Mouse (Mus musculus) embryonic facial prominence, embryonic 14.5 days (tissue): ENCODE results near the gene Rnf181. TPM values are rescaled to one million over a fixed set of nuclear protein-coding genes. Genes with fewer than 3 reads are reported as not detected.
A peak's percentile ranks its signal among the peaks of the same experiment; 100 is the strongest.

Experiments used
- ATAC-seq: fragments of 200-750 bp; cut with Nextera tagmentation; 2 replicates; pipeline ENCODE4 v1.8.0; 2017; ENCODE audit warnings: low read depth, moderate number of reproducible peaks, moderate TSS enrichment
- DNase-seq: peaks from one replicate; pipeline ENCODE4 v3.0.0-alpha.2; 2015; ENCODE audit warnings: low spot score
- H3K27ac ChIP-seq: fragments of 300-500 bp; sonication (generic); replicated peaks from 2 replicates; pipeline ENCODE4 v1.5.1; 2014; ENCODE audit warnings: low read depth, mild to moderate bottlenecking, low read length, moderate library complexity
- H3K27me3 ChIP-seq: fragments of 300-500 bp; sonication (generic); replicated peaks from 2 replicates; pipeline ENCODE4 v1.6.1; 2014; ENCODE audit warnings: low read length; ENCODE audit not compliant: control insufficient read depth, insufficient read depth
- H3K36me3 ChIP-seq: fragments of 300-500 bp; sonication (generic); 2 replicates; pipeline ENCODE4 v1.6.1; 2014; ENCODE audit warnings: low read length, mixed read lengths; ENCODE audit not compliant: control insufficient read depth, insufficient read depth
- H3K4me1 ChIP-seq: fragments of 300-500 bp; sonication (generic); 2 replicates; pipeline ENCODE4 v1.6.1; 2014; ENCODE audit warnings: antibody characterized with exemption, low read length; ENCODE audit not compliant: control insufficient read depth, insufficient read depth
- H3K4me2 ChIP-seq: fragments of 300-500 bp; sonication (generic); 2 replicates; pipeline ENCODE4 v1.6.1; 2014; ENCODE audit warnings: low read depth, mild to moderate bottlenecking, low read length, moderate library complexity, mixed read lengths
- H3K4me3 ChIP-seq: fragments of 300-500 bp; sonication (generic); 2 replicates; pipeline ENCODE4 v1.5.1; 2014; ENCODE audit warnings: low read depth, mild to moderate bottlenecking, low read length
- H3K9ac ChIP-seq: fragments of 300-500 bp; sonication (generic); 2 replicates; pipeline ENCODE4 v1.6.1; 2014; ENCODE audit warnings: low read depth, mild to moderate bottlenecking, low read length, moderate library complexity, mixed read lengths
- H3K9me3 ChIP-seq: fragments of 300-500 bp; sonication (generic); 2 replicates; pipeline ENCODE4 v1.6.1; 2016; ENCODE audit warnings: low read length; ENCODE audit not compliant: control insufficient read depth
- WGBS: fragments of 180-500 bp; shearing (Covaris S2); extraction: QIAGEN DNeasy Blood & Tissue Kit; methylation state at CpG from one replicate; pipeline ENCODE4 v1.1.7; 2014; 5-methylcytosine and 5-hydroxymethylcytosine counted together
- polyA plus RNA-seq: library from polyadenylated mRNA; unstranded; fragments of >200 nt; fragmentation: Nextera tagmentation; extraction: Ambion mirVana; gene quantifications from 2 replicates; pipeline ENCODE4 v1.2.1, GENCODE M21; 2014

The Rnf181 gene
- polyA plus RNA-seq, 1 experiment from 2014 or later = 79.9 TPM

DNA sequence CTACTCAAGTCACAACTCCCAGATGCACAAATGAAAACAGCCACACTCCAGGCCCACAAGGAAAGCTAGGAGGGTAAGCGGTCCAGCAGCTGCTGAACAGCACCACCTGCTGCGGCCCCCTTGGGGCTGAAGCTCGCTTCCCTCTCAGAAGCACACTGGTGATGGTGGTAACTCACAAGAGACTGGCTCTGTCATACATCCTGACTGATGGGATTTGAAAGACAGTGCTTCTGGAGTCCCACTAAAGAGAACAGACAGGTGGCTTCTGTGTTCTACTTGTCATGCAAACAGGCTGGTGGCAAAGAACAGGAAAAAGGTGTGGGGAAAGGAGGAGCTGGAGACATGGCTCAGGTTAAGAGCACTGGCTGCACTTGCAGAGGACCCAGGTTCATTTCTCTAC lies 43.8 kb downstream of the Rnf181 start:
- Histone ChIP-seq H3K27me3 (no peaks in the 10 kb centered on the region), H3K4me1 (no peaks in the 10 kb centered on the region), H3K36me3 (peaks cover 94% of the 10 kb centered on the region), H3K4me2 (no peak overlapping the region), H3K27ac (no peak overlapping the region), H3K9me3 (no peaks in the 10 kb centered on the region), H3K9ac (no peak overlapping the region), H3K4me3 (no peak overlapping the region)
- 91% methylated on average over 3 of the region's 3 CpGs for WGBS
- DNase-seq = no peak
- ATAC-seq = no peak

DNA sequence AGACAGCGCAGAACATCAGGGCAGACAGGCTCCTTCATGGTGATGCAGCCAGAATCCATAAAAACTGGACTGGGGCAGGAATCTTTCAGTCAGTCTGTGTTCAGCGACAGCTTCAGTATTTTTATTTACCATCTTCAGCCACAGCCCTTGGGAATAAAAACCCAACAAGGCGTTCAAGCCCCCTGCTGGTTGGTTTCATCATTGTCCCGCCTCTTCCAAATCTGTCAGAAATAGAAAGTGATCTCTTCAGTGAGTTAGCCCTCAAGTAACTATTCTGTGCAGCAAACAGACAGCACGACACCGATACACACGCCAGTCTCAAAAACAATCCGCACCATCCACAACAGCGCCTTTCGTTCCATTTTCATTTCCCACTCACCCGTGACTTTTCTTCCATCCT lies 47.7 kb downstream of the Rnf181 start:
- H3K4me1 ChIP-seq = no peaks in the 10 kb centered on the region
- no peak overlapping the region for H3K9ac ChIP-seq
- ATAC-seq (no peak), DNase-seq (peak; percentile 39)
- H3K27ac ChIP-seq = no peak overlapping the region
- H3K4me3 ChIP-seq = no peak overlapping the region
- H3K9me3 ChIP-seq = no peaks in the 10 kb centered on the region
- peaks cover 76% of the 10 kb centered on the region for H3K36me3 ChIP-seq
- 79% methylated on average over 11 of the region's 11 CpGs for WGBS
- H3K27me3 ChIP-seq = no peaks in the 10 kb centered on the region
- no peak overlapping the region for H3K4me2 ChIP-seq

- no peak overlapping the region for H3K9ac ChIP-seq
- no peaks in the 10 kb centered on the region for H3K27me3 ChIP-seq
- 95% methylated on average over 4 of the region's 5 CpGs for WGBS
- ATAC-seq (no peak), DNase-seq (no peak)
- H3K27ac ChIP-seq = no peak overlapping the region
- H3K4me2 ChIP-seq = no peak overlapping the region
- H3K4me3 ChIP-seq = no peak overlapping the region
- no peaks in the 10 kb centered on the region for H3K4me1 ChIP-seq
- H3K9me3 ChIP-seq = no peaks in the 10 kb centered on the region
- peaks cover 73% of the 10 kb centered on the region for H3K36me3 ChIP-seq
These were observed 48.3 kb downstream of the Rnf181 start for GRCm38 (mm10) chr6:72318440-72318839.

DNA sequence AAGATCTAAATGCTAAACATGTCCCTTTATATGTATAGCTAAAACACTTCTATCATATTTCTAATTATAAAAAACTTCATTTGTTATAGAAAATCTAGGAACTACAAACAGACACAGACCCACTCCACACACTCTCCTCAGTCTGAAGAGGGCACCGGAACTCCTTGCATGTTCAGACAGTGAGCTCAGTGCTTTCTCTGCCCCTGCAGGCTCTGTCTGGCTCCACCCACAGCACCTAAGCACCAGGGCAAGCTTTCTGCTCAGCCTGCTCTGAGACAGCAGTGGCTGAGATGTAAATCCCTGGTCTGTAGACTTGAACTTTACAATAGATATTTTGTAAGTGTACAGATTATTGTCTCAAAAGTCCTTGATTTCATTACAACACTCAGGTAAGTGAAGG lies 50.7 kb downstream of the Rnf181 start:
- no peaks in the 10 kb centered on the region for H3K4me1 ChIP-seq
- H3K4me2 ChIP-seq = no peak overlapping the region
- H3K9ac ChIP-seq = no peak overlapping the region
- DNase-seq (peak; percentile 39), ATAC-seq (no peak)
- no peak overlapping the region for H3K27ac ChIP-seq
- no peak overlapping the region for H3K4me3 ChIP-seq
- no peaks in the 10 kb centered on the region for H3K9me3 ChIP-seq
- peaks cover 61% of the 10 kb centered on the region for H3K36me3 ChIP-seq
- 63% methylated on average over 1 of the region's 1 CpGs for WGBS
- H3K27me3 ChIP-seq = no peaks in the 10 kb centered on the region

- H3K27ac ChIP-seq = no peak overlapping the region
- DNase-seq (no peak), ATAC-seq (no peak)
- H3K36me3 ChIP-seq = peaks cover 54% of the 10 kb centered on the region
- H3K4me1 ChIP-seq = no peaks in the 10 kb centered on the region
- H3K9ac ChIP-seq = no peak overlapping the region
- no peaks in the 10 kb centered on the region for H3K27me3 ChIP-seq
- H3K9me3 ChIP-seq = no peaks in the 10 kb centered on the region
- H3K4me2 ChIP-seq = no peak overlapping the region
- no peak overlapping the region for H3K4me3 ChIP-seq
- 75% methylated on average over 2 of the region's 2 CpGs for WGBS
These were observed 51.4 kb downstream of the Rnf181 start for GRCm38 (mm10) chr6:72315384-72315783.

- Histone ChIP-seq H3K27ac (no peak overlapping the region), H3K36me3 (peaks cover 35% of the 10 kb centered on the region), H3K9me3 (no peaks in the 10 kb centered on the region), H3K4me3 (no peak overlapping the region), H3K9ac (no peak overlapping the region), H3K4me2 (no peak overlapping the region), H3K4me1 (no peaks in the 10 kb centered on the region), H3K27me3 (no peaks in the 10 kb centered on the region)
- DNase-seq = no peak
- no peak for ATAC-seq
- WGBS = 85% methylated on average over 11 of the region's 11 CpGs
These were observed 53.5 kb downstream of the Rnf181 start for GRCm38 (mm10) chr6:72313124-72313867.

DNA sequence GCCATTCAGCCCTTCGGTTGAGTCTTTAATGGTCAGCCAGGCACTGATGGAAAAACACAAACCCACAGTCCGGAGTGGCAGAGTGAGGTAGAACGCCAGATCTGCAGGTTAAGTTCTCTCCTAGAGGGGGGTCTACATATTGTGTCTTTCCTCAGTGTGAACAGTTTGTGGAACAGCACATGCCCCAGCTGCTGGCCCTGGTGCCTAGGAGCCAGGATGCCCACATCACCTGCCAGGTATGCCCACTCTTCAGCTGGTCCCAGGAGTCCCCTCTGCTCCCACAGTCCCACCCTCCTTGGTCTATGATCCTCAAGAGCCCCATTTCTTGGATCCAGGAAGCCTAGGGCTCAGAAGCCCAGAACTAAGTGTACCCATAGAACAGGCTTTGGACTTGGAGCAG lies 54.6 kb downstream of the Rnf181 start:
- 89% methylated on average over 3 of the region's 3 CpGs for WGBS
- no peak for DNase-seq
- ATAC-seq = no peak
- no peaks in the 10 kb centered on the region for H3K27me3 ChIP-seq
- H3K9ac ChIP-seq = no peak overlapping the region
- no peaks in the 10 kb centered on the region for H3K9me3 ChIP-seq
- H3K4me2 ChIP-seq = no peak overlapping the region
- no peak overlapping the region for H3K27ac ChIP-seq
- no peak overlapping the region for H3K4me3 ChIP-seq
- H3K36me3 ChIP-seq = peaks cover 24% of the 10 kb centered on the region; the same call in 1 of the 2 replicates
- H3K4me1 ChIP-seq = no peaks in the 10 kb centered on the region

Other genes with a start within 250 kb of the Rnf181 start
- gene Atoh8, start 131.4 kb downstream of the Rnf181 start, polyA plus RNA-seq = 12.1 and 12.9 TPM in 2 replicates
- gene Sftpb, start 62.3 kb downstream of the Rnf181 start, polyA plus RNA-seq = not detected in 2 replicates
- gene Usp39, start 21.8 kb downstream of the Rnf181 start, polyA plus RNA-seq = 46.6 and 50.7 TPM in 2 replicates
- 19.6 and 25.0 TPM in 2 replicates for gene 0610030E20Rik, start 19.6 kb downstream of the Rnf181 start, polyA plus RNA-seq
- 16.3 and 17.6 TPM in 2 replicates for gene Tmem150a, start 11.5 kb downstream of the Rnf181 start, polyA plus RNA-seq
- gene Vamp5, start 13.5 kb upstream of the Rnf181 start, polyA plus RNA-seq = 20.3 and 22.3 TPM in 2 replicates
- 130 and 144 TPM in 2 replicates for gene Vamp8, start 23.7 kb upstream of the Rnf181 start, polyA plus RNA-seq
- gene Ggcx, start 47.4 kb upstream of the Rnf181 start, polyA plus RNA-seq = 15.0 and 15.7 TPM in 2 replicates
- gene Mat2a, start 72.6 kb upstream of the Rnf181 start, polyA plus RNA-seq = 292 and 321 TPM in 2 replicates
- not detected in 2 replicates for gene Sh2d6, start 154.8 kb upstream of the Rnf181 start, polyA plus RNA-seq
- 70.8 and 75.9 TPM in 2 replicates for gene Capg, start 177.4 kb upstream of the Rnf181 start, polyA plus RNA-seq
- gene Elmod3, start 231.5 kb upstream of the Rnf181 start, polyA plus RNA-seq = 18.7 and 18.8 TPM in 2 replicates
- gene Retsat, start 231.5 kb upstream of the Rnf181 start, polyA plus RNA-seq = 16.4 and 18.2 TPM in 2 replicates